Mouse (Mus musculus) layer of hippocampus, postnatal 36 days (tissue): ENCODE data around the gene Etl4. TPM values are rescaled to one million over a fixed set of nuclear protein-coding genes. Genes with fewer than 3 reads are reported as not detected.

Experiments
- DNase-seq, 2 experiments: peaks; one replicate each; pipeline ENCODE4 v3.0.0; 2022
- microRNA-seq, 2 experiments: library from miRNA; unstranded; fragments of <30 nt; microRNA quantifications; one replicate each; pipeline ENCODE4 v1.2.0; 2021
- total RNA-seq, 2 experiments: library from RNA; stranded (reverse); gene quantifications; 2 replicates each; pipeline ENCODE4 v1.2.3; 2021

Etl4 gene
- total RNA-seq, 2 experiments from 2014 or later: 70.1 to 73.3 TPM

- DNase-seq: no peak
Observed at GRCm38 (mm10) chr2:20764566-20765090, 855.0 kb downstream of the Etl4 start.

- DNase-seq: no peak
Observed at GRCm38 (mm10) chr2:20768681-20769080, 859.1 kb downstream of the Etl4 start.

- DNase-seq: no peak
Observed at GRCm38 (mm10) chr2:20770171-20770570, 860.6 kb downstream of the Etl4 start.

GRCm38 (mm10) chr2:20774462-20774861 lies 864.9 kb downstream of the Etl4 start:
- no peak for DNase-seq

- no peak for DNase-seq
Observed at GRCm38 (mm10) chr2:20776171-20776704, 866.7 kb downstream of the Etl4 start.

- DNase-seq: peak in 1 of 2 experiments; percentile 4
Observed at GRCm38 (mm10) chr2:20777931-20778330, 868.4 kb downstream of the Etl4 start.

GRCm38 (mm10) chr2:20779484-20780381 lies 870.2 kb downstream of the Etl4 start:
- DNase-seq: peak; percentile 19 to 46

- DNase-seq: no peak
Observed at GRCm38 (mm10) chr2:20801236-20801890, 891.8 kb downstream of the Etl4 start.

- DNase-seq: peak; percentile 5 to 6
Observed at GRCm38 (mm10) chr2:20811506-20811905, 901.9 kb downstream of the Etl4 start.

GRCm38 (mm10) chr2:20813986-20814385 lies 904.4 kb downstream of the Etl4 start:
- DNase-seq: no peak

GRCm38 (mm10) chr2:20818226-20818625 lies 908.6 kb downstream of the Etl4 start:
- no peak for DNase-seq

GRCm38 (mm10) chr2:20826258-20826657 lies 916.7 kb downstream of the Etl4 start:
- DNase-seq: no peak

GRCm38 (mm10) chr2:20830882-20831281 lies 921.3 kb downstream of the Etl4 start:
- DNase-seq: no peak

- no peak for DNase-seq
Observed at GRCm38 (mm10) chr2:20831608-20832406, 922.2 kb downstream of the Etl4 start.

GRCm38 (mm10) chr2:20849346-20849745 lies 939.8 kb downstream of the Etl4 start:
- no peak for DNase-seq

Small RNA genes lying within 50 kb of the gene (microRNA-seq; reads per million reads assigned to microRNA genes)
- gene Gm44457: 0 reads per million in 2 experiments
